Mouse (Mus musculus) kidney, embryonic 15.5 days (tissue): Measurements from ENCODE around the gene Sgk1. TPM values are rescaled to one million over a fixed set of nuclear protein-coding genes. Genes with fewer than 3 reads are reported as not detected.
"Not testable (repeated sequence)": the region's sequence is repeated elsewhere in the genome, so short reads cannot be mapped to it uniquely, and the experiment has no call there.

Source experiments
- ATAC-seq: fragments of 200-750 bp; cut with Nextera tagmentation; replicated peaks from 2 replicates; pipeline ENCODE4 v1.8.0; 2017; ENCODE audit warnings: moderate TSS enrichment; ENCODE audit not compliant: low FRiP score
- H3K27ac ChIP-seq: fragments of 300-500 bp; sonication (generic); 2 replicates; pipeline ENCODE4 v1.5.1; 2015; ENCODE audit warnings: mild to moderate bottlenecking, inconsistent platforms
- H3K27me3 ChIP-seq: fragments of 300-500 bp; sonication (generic); 2 replicates; pipeline ENCODE4 v1.6.1; 2015; ENCODE audit warnings: inconsistent platforms
- H3K36me3 ChIP-seq: fragments of 300-500 bp; sonication (generic); 2 replicates; pipeline ENCODE4 v1.6.1; 2015; ENCODE audit warnings: inconsistent platforms
- H3K4me1 ChIP-seq: fragments of 300-500 bp; sonication (generic); 2 replicates; pipeline ENCODE4 v1.6.1; 2015; ENCODE audit warnings: inconsistent platforms
- H3K4me2 ChIP-seq: fragments of 300-500 bp; sonication (generic); 2 replicates; pipeline ENCODE4 v1.6.1; 2015; ENCODE audit warnings: moderate library complexity, mild to moderate bottlenecking, inconsistent platforms
- H3K4me3 ChIP-seq: fragments of 300-500 bp; sonication (generic); replicated peaks from 2 replicates; pipeline ENCODE4 v1.5.1; 2015; ENCODE audit warnings: mild to moderate bottlenecking, inconsistent platforms
- H3K9ac ChIP-seq: fragments of 300-500 bp; sonication (generic); 2 replicates; pipeline ENCODE4 v1.6.1; 2015; ENCODE audit warnings: mild to moderate bottlenecking, inconsistent platforms
- H3K9me3 ChIP-seq: fragments of 300-500 bp; sonication (generic); replicated peaks from 2 replicates; pipeline ENCODE4 v1.6.1; 2016; ENCODE audit warnings: inconsistent platforms
- WGBS: fragments of 180-500 bp; shearing (Covaris S2); methylation state at CpG from one replicate; pipeline ENCODE4 v1.1.7; 2015; ENCODE audit warnings: mixed read lengths; 5-methylcytosine and 5-hydroxymethylcytosine counted together
- polyA plus RNA-seq: library from polyadenylated mRNA; unstranded; fragments of >200 nt; fragmentation: Nextera tagmentation; extraction: Ambion mirVana; gene quantifications from 2 replicates; pipeline ENCODE4 v1.2.1, GENCODE M21; 2015

The Sgk1 gene
- polyA plus RNA-seq, 1 experiment from 2014 or later, result 75.2 TPM

DNA sequence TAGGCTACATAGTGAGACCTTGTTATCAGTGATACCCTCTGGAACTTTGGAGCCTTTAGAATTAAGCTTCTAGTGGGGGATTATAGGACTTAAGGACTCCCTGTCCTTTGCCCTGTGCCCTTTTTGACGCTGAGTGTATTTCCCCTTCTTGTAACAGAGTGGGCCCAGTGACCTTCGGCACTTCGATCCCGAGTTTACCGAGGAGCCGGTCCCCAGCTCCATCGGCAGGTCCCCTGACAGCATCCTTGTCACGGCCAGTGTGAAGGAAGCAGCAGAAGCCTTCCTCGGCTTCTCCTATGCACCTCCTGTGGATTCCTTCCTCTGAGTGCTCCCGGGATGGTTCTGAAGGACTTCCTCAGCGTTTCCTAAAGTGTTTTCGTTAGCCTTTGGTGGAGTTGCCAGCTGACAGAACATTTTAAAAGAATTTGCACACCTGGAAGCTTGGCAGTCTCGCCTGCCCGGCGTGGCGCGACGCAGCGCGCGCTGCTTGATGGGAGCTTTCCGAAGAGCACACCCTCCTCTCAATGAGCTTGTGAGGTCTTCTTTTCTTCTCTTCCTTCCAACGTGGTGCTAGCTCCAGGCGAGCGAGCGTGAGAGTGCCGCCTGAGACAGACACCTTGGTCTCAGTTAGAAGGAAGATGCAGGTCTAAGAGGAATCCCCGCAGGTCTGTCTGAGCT is 116.7 kb downstream of the Sgk1 start:
- peak overlapping the region; percentile 73 for H3K4me3 ChIP-seq
- H3K4me1 ChIP-seq, result peaks cover 14% of the 10 kb centered on the region
- WGBS, result 80% methylated on average over 28 of the region's 28 CpGs
- 0 out of 2 replicates have a peak overlapping the region, but pooled peaks have one; percentile 3 for H3K27ac ChIP-seq
- no peaks in the 10 kb centered on the region for H3K9me3 ChIP-seq
- 0 out of 2 replicates have a peak overlapping the region, but pooled peaks have one; percentile 21 for H3K9ac ChIP-seq
- peaks cover 29% of the 10 kb centered on the region for H3K36me3 ChIP-seq
- ATAC-seq, result no peak
- H3K27me3 ChIP-seq, result no peaks in the 10 kb centered on the region
- H3K4me2 ChIP-seq, result peak overlapping the region; percentile 92

DNA sequence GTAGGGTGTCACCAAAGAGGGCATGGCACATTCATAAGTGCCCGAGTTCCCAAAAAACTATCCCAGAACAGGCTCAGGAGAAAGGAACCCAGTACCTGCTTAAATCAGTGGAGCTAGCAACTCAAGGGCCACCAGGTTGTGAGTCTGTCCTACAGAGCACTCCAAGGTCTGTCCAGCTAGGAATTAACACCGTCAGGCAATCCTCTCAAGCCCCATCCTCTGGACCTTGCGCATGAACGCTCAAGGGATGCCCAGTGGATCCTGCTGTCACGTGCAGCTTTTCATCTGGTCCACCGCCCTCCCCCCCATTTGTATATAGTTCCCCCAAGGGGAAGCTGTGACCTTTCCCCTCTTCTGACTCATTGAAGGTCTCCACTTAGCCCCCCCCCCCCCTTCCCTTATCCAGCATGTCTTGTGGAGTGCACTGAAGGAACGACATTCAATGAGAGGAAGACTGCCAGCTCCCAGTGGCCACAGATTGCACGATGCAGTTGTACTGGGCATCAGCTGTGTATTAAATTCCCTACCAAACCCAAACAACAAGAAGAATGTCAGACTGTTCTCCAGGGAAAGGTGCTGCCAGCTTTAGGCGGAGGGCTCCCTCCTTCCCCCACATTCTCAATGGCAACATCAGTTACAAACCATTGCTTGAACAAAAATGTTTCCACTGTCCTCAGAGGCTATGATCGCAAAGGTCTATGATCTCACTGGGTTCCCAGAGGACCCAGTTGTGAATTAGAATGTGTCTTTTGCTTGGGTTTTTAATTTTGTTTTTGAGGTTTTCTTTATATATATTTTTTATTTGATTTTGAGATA is 118.7 kb downstream of the Sgk1 start:
- H3K9me3 ChIP-seq, result no peaks in the 10 kb centered on the region
- H3K27me3 ChIP-seq, result no peaks in the 10 kb centered on the region
- H3K4me3 ChIP-seq, result no peak overlapping the region
- H3K4me2 ChIP-seq, result no peak overlapping the region
- ATAC-seq, result peak; percentile 73; the same call in 1 of the 2 replicates
- H3K9ac ChIP-seq, result no peak overlapping the region
- 60% methylated on average over 10 of the region's 10 CpGs for WGBS
- H3K36me3 ChIP-seq, result peaks cover 29% of the 10 kb centered on the region
- H3K4me1 ChIP-seq, result peaks cover 12% of the 10 kb centered on the region; the same call in 1 of the 2 replicates
- no peak overlapping the region for H3K27ac ChIP-seq

- Histone ChIP-seq H3K9me3 (no peaks in the 10 kb centered on the region), H3K4me1 (peaks cover 9% of the 10 kb centered on the region; the same call in 1 of the 2 replicates), H3K36me3 (peaks cover 26% of the 10 kb centered on the region), H3K4me2 (no peak overlapping the region), H3K27ac (no peak overlapping the region), H3K27me3 (no peaks in the 10 kb centered on the region), H3K4me3 (no peak overlapping the region), H3K9ac (no peak overlapping the region)
- no peak for ATAC-seq
- WGBS, result 86% methylated on average over 3 of the region's 5 CpGs
These were observed 119.6 kb downstream of the Sgk1 start for GRCm38 (mm10) chr10:22001621-22002020.

- WGBS, result 83% methylated on average over 5 of the region's 5 CpGs
- Histone ChIP-seq H3K4me2 (no peak overlapping the region), H3K27ac (no peak overlapping the region), H3K36me3 (no peaks in the 10 kb centered on the region), H3K4me1 (0 out of 2 replicates have a peak, but pooled peaks cover 3% of the 10 kb centered on the region), H3K9ac (no peak overlapping the region), H3K27me3 (no peaks in the 10 kb centered on the region), H3K4me3 (no peak overlapping the region), H3K9me3 (no peaks in the 10 kb centered on the region)
- ATAC-seq, result no peak
These were observed 122.8 kb downstream of the Sgk1 start for GRCm38 (mm10) chr10:22004763-22005162.

- H3K4me3 ChIP-seq, result no peak overlapping the region
- no peaks in the 10 kb centered on the region for H3K36me3 ChIP-seq
- no peaks in the 10 kb centered on the region for H3K9me3 ChIP-seq
- ATAC-seq, result no peak
- no peak overlapping the region for H3K27ac ChIP-seq
- no peaks in the 10 kb centered on the region for H3K4me1 ChIP-seq
- WGBS, result 66% methylated on average over 10 of the region's 10 CpGs
- H3K4me2 ChIP-seq, result no peak overlapping the region
- no peak overlapping the region for H3K9ac ChIP-seq
- H3K27me3 ChIP-seq, result no peaks in the 10 kb centered on the region
These were observed 125.3 kb downstream of the Sgk1 start for GRCm38 (mm10) chr10:22007160-22007801.

GRCm38 (mm10) chr10:22007802-22008172 is 125.8 kb downstream of the Sgk1 start:
- H3K27ac ChIP-seq, result no peak overlapping the region
- no peak overlapping the region for H3K4me3 ChIP-seq
- no peak overlapping the region for H3K4me2 ChIP-seq
- H3K9ac ChIP-seq, result no peak overlapping the region
- no peaks in the 10 kb centered on the region for H3K27me3 ChIP-seq
- no peaks in the 10 kb centered on the region for H3K9me3 ChIP-seq
- WGBS, result 37% methylated on average over 4 of the region's 4 CpGs
- no peaks in the 10 kb centered on the region for H3K36me3 ChIP-seq
- H3K4me1 ChIP-seq, result no peaks in the 10 kb centered on the region
- ATAC-seq, result no peak

DNA sequence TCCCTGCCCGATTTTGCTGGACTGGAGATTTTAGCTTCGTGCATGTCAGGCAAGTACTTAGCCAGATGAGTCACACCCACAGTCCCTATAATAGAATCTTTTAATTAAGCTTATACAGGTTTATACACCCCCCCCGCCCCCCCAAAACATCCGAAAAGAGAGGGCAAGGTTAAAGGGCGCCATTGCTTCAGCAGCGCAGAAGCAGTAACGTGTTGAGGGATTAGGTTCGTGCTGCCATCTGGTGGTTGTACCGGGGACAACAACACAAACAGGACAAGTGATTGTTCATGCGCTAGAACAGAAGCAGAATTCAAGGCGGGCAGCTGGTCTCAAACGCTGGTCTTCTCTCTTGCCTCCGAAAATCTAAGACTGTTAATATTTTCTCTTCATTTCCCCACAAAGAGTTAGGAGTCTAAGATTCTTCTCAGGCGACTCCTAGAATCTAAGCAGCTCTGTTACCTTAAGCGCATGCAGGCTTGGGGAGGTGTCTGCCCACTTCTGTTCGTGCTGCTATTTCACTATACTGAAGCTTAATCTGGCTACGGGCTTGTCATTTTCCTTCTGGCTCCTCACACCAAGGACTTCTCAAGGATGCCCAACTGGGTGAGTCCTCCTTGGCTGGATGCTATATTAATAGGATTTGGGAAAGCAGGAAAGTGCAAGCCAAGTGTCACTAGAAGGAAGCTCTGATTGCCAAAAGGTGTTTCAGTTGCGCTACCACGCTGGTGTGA is 128.3 kb downstream of the Sgk1 start:
- Histone ChIP-seq H3K9ac (no peak overlapping the region), H3K4me2 (no peak overlapping the region), H3K4me3 (no peak overlapping the region), H3K27me3 (no peaks in the 10 kb centered on the region), H3K27ac (no peak overlapping the region), H3K4me1 (no peaks in the 10 kb centered on the region), H3K36me3 (no peaks in the 10 kb centered on the region), H3K9me3 (no peaks in the 10 kb centered on the region)
- 43% methylated on average over 19 of the region's 19 CpGs for WGBS
- no peak for ATAC-seq

GRCm38 (mm10) chr10:22017469-22018159 is 135.6 kb downstream of the Sgk1 start:
- ATAC-seq, result no peak

GRCm38 (mm10) chr10:22018618-22019017 is 136.6 kb downstream of the Sgk1 start:
- no peaks in the 10 kb centered on the region for H3K36me3 ChIP-seq
- peaks cover 4% of the 10 kb centered on the region; the same call in 1 of the 2 replicates for H3K4me1 ChIP-seq
- no peaks in the 10 kb centered on the region for H3K27me3 ChIP-seq
- WGBS, result 94% methylated on average over 4 of the region's 4 CpGs
- ATAC-seq, result no peak
- H3K4me3 ChIP-seq, result no peak overlapping the region
- no peak overlapping the region for H3K27ac ChIP-seq
- no peak overlapping the region for H3K9ac ChIP-seq
- H3K9me3 ChIP-seq, result no peaks in the 10 kb centered on the region
- no peak overlapping the region for H3K4me2 ChIP-seq

More at GRCm38 (mm10) chr10:22017469-22018159, 135.6 kb downstream of the Sgk1 start:
- Histone ChIP-seq H3K9me3 (no peaks in the 10 kb centered on the region), H3K4me2 (no peak overlapping the region), H3K27me3 (no peaks in the 10 kb centered on the region), H3K9ac (no peak overlapping the region), H3K4me3 (no peak overlapping the region), H3K36me3 (no peaks in the 10 kb centered on the region), H3K4me1 (peaks cover 4% of the 10 kb centered on the region; the same call in 1 of the 2 replicates), H3K27ac (no peak overlapping the region)
- WGBS, result 55% methylated on average over 16 of the region's 16 CpGs

GRCm38 (mm10) chr10:22034303-22034702 is 152.3 kb downstream of the Sgk1 start:
- Histone ChIP-seq H3K36me3 (no peaks in the 10 kb centered on the region), H3K4me2 (no peak overlapping the region), H3K9ac (no peak overlapping the region), H3K4me1 (no peaks in the 10 kb centered on the region), H3K27ac (no peak overlapping the region), H3K9me3 (no peaks in the 10 kb centered on the region), H3K27me3 (0 out of 2 replicates have a peak, but pooled peaks cover 3% of the 10 kb centered on the region), H3K4me3 (no peak overlapping the region)
- ATAC-seq, result no peak
- 14% methylated on average over 9 of the region's 9 CpGs for WGBS

DNA sequence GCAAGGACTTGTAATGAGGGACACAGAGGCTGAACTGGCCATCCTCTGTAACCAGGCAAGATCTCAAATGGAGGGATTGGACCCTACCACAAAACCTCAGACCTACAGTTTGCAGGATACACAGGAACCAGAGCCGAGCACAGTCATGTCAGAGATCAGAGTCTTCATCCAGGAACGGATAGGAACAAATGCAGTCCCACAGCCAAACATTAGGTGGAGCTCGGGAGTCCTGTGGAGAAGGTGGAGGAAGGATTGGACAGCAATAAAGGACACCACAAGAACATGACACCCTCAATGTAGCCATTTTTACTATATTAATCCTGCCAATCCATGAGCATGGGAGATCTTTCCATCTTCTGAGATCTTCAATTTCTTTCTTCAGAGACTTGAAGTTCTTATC is 154.3 kb downstream of the Sgk1 start:
- H3K9ac ChIP-seq, H3K4me2 ChIP-seq, H3K4me1 ChIP-seq, H3K9me3 ChIP-seq, H3K4me3 ChIP-seq, H3K27ac ChIP-seq, ATAC-seq, H3K36me3 ChIP-seq, H3K27me3 ChIP-seq: not testable (repeated sequence)
- 11% methylated on average over 3 of the region's 3 CpGs for WGBS
